8 mouse cellular contexts compared by ENCODE assay signal in genomic region chr5:115159165-115159564, GRCm38 (mm10). TPM values are rescaled to one million over a fixed set of nuclear protein-coding genes. Genes with fewer than 3 reads are reported as not detected.
A peak's percentile ranks its signal among the peaks of the same experiment; 100 is the strongest.
DNase-seq lines count a peak whose midpoint lies in the region; ATAC-seq and TF ChIP-seq lines count a peak whose summit lies in the region.

No protein-coding gene starts in this region.

- H3K4me3 ChIP-seq in heart, embryonic 10.5 days: peak overlapping the region; percentile 98
- H3K4me3 ChIP-seq in ES-E14 (ENCODE audit: insufficient read depth in 1 of 2, low read depth in 1 of 2, low read length in 2 of 2, poor library complexity in 1 of 2, severe bottlenecking in 1 of 2): peak overlapping the region; percentile 74 to 89
- peak overlapping the region; percentile 87 for H3K4me3 ChIP-seq in hindbrain, embryonic 10.5 days
- H3K4me3 ChIP-seq in midbrain, embryonic 10.5 days: peak overlapping the region; percentile 93

- in situ Hi-C loops in ES-E14 (cut with MboI; ENCODE audit: low sequenced_read_pairs in 2 of 2, unreplicated experiment in 2 of 2): no loop called here

- no peak for ATAC-seq in granulocyte monocyte progenitor cell, adult 5-6 weeks (replicated peaks; ENCODE audit: poor library complexity, severe bottlenecking)

- H3K27me3 ChIP-seq in heart, embryonic 10.5 days (ENCODE audit: insufficient read depth, poor library complexity, severe bottlenecking): no peaks in the 10 kb centered on the region
- no peaks in the 10 kb centered on the region for H3K27me3 ChIP-seq in hindbrain, embryonic 10.5 days (ENCODE audit: insufficient read depth, poor library complexity, severe bottlenecking)
- H3K27me3 ChIP-seq in midbrain, embryonic 10.5 days (ENCODE audit: low read depth, poor library complexity, severe bottlenecking): no peaks in the 10 kb centered on the region

- peaks cover 55% of the 10 kb centered on the region for H3K4me1 ChIP-seq in heart, embryonic 10.5 days
- H3K4me1 ChIP-seq in ES-E14 (ENCODE audit: control insufficient read depth in 2 of 2, insufficient read depth in 2 of 2, low read length in 2 of 2, poor library complexity in 1 of 2): peaks cover 0 to 8% of the 10 kb centered on the region in 2 experiments
- H3K4me1 ChIP-seq in hindbrain, embryonic 10.5 days (replicated peaks): peaks cover 65% of the 10 kb centered on the region
- H3K4me1 ChIP-seq in midbrain, embryonic 10.5 days: peaks cover 56% of the 10 kb centered on the region

- peak overlapping the region; percentile 97 for H3K27ac ChIP-seq in heart, embryonic 10.5 days
- H3K27ac ChIP-seq in ES-E14 (ENCODE audit: insufficient read depth, low read depth, low read length, poor library complexity, severe bottlenecking): no peak overlapping the region
- peak overlapping the region; percentile 97 for H3K27ac ChIP-seq in hindbrain, embryonic 10.5 days
- H3K27ac ChIP-seq in midbrain, embryonic 10.5 days (replicated peaks): peak overlapping the region; percentile 98

- DNase-seq in heart, embryonic 10.5 days (ENCODE audit: low spot score): no peak
- no peak for DNase-seq in heart, adult 9 months (ENCODE audit: low spot score in 2 of 2)
- no peak for DNase-seq in ES-E14 (ENCODE audit: low read depth, low spot score)
- DNase-seq in hindbrain, embryonic 10.5 days (ENCODE audit: low spot score): no peak
- no peak for DNase-seq in midbrain, embryonic 10.5 days (ENCODE audit: low spot score)
- DNase-seq in ovary, postnatal 10 days (ENCODE audit: low spot score): no peak
- DNase-seq in urinary bladder, postnatal 10 days (ENCODE audit: low spot score): no peak

- peak overlapping the region; percentile 65; the same call in 1 of the 2 replicates for H3K9ac ChIP-seq in ES-E14 (ENCODE audit: insufficient read depth, low read depth, low read length, poor library complexity, severe bottlenecking)

- no peaks in the 10 kb centered on the region for H3K9me3 ChIP-seq in heart, embryonic 10.5 days
- H3K9me3 ChIP-seq in ES-E14 (ENCODE audit: control insufficient read depth, insufficient read depth, low read depth, low read length): no peaks in the 10 kb centered on the region
- H3K9me3 ChIP-seq in hindbrain, embryonic 10.5 days: no peaks in the 10 kb centered on the region
- H3K9me3 ChIP-seq in midbrain, embryonic 10.5 days (replicated peaks): no peaks in the 10 kb centered on the region

- H3K36me3 ChIP-seq in heart, embryonic 10.5 days: no peaks in the 10 kb centered on the region
- no peaks in the 10 kb centered on the region; the same call in 1 of the 2 replicates for H3K36me3 ChIP-seq in ES-E14 (ENCODE audit: control insufficient read depth, insufficient read depth, low read length, poor library complexity, severe bottlenecking)
- 0 out of 2 replicates have a peak, but pooled peaks cover 5% of the 10 kb centered on the region for H3K36me3 ChIP-seq in hindbrain, embryonic 10.5 days
- H3K36me3 ChIP-seq in midbrain, embryonic 10.5 days: peaks cover 8% of the 10 kb centered on the region; the same call in 1 of the 2 replicates

- 40% methylated on average over 12 of the region's 12 CpGs for WGBS in heart, embryonic 10.5 days
- 41% methylated on average over 12 of the region's 12 CpGs for WGBS in hindbrain, embryonic 10.5 days
- WGBS in midbrain, embryonic 10.5 days: 43% methylated on average over 12 of the region's 12 CpGs

TF ChIP-seq in ES-E14, 5 proteins besides CTCF, POLR2A, EP300 and RAD21:
- TF ChIP-seq ZC3H11A (IDR thresholded peaks at IDR 0.05; ENCODE audit: borderline replicate concordance, low read depth, low read length): no peak
- TF ChIP-seq ZNF384 (IDR thresholded peaks at IDR 0.05; ENCODE audit: low read depth, low read length): no peak
- TF ChIP-seq CHD2 (IDR thresholded peaks at IDR 0.05; ENCODE audit: low read depth, low read length): no peak
- TF ChIP-seq MAFK (IDR thresholded peaks at IDR 0.05; ENCODE audit: insufficient read depth, low read depth, low read length): no peak
- TF ChIP-seq HCFC1 (IDR thresholded peaks at IDR 0.05; ENCODE audit: borderline replicate concordance, insufficient read depth, low read length): no peak

RNA-seq across cellular contexts. Expression of gene Mlec, which starts 1.2 kb away (rescaled TPM):
- polyA plus RNA-seq in heart, embryonic 10.5 days (2016; fragmentation: Nextera tagmentation; extraction: Ambion mirVana): 110 and 113 TPM in 2 replicates
- total RNA-seq in ES-E14 (2012; rRNA removed): 191 and 272 TPM in 2 replicates
- 59.5 and 71.1 TPM in 2 replicates for polyA plus RNA-seq in hindbrain, embryonic 10.5 days (2016; fragmentation: Nextera tagmentation; extraction: Ambion mirVana)
- polyA plus RNA-seq in midbrain, embryonic 10.5 days (2016; fragmentation: Nextera tagmentation; extraction: Ambion mirVana): 56.5 and 69.5 TPM in 2 replicates
- 247 and 279 TPM in 2 replicates for total RNA-seq in granulocyte monocyte progenitor cell, adult 5-6 weeks (2014; fragmentation: Nextera tagmentation)
- 290 and 318 TPM in 2 replicates for total RNA-seq in granulocyte monocyte progenitor cell, adult 5-6 weeks (2017)

RNA-seq across cellular contexts. Expression of gene Unc119b, which starts 24.4 kb away (rescaled TPM):
- 25.7 and 35.8 TPM in 2 replicates for polyA plus RNA-seq in heart, embryonic 10.5 days (2016; fragmentation: Nextera tagmentation; extraction: Ambion mirVana)
- total RNA-seq in ES-E14 (2012; rRNA removed): 27.1 and 27.5 TPM in 2 replicates
- 66.9 and 74.6 TPM in 2 replicates for polyA plus RNA-seq in hindbrain, embryonic 10.5 days (2016; fragmentation: Nextera tagmentation; extraction: Ambion mirVana)
- polyA plus RNA-seq in midbrain, embryonic 10.5 days (2016; fragmentation: Nextera tagmentation; extraction: Ambion mirVana): 66.7 and 68.7 TPM in 2 replicates
- total RNA-seq in granulocyte monocyte progenitor cell, adult 5-6 weeks (2014; fragmentation: Nextera tagmentation): 12.5 and 16.4 TPM in 2 replicates
- 8.1 and 10.3 TPM in 2 replicates for total RNA-seq in granulocyte monocyte progenitor cell, adult 5-6 weeks (2017)

RNA-seq across cellular contexts. Expression of gene Cabp1, which starts 35.0 kb away (rescaled TPM):
- 0.79 and 1.2 TPM in 2 replicates for polyA plus RNA-seq in heart, embryonic 10.5 days (2016; fragmentation: Nextera tagmentation; extraction: Ambion mirVana)
- total RNA-seq in ES-E14 (2012; rRNA removed): 14.9 and 25.2 TPM in 2 replicates
- polyA plus RNA-seq in hindbrain, embryonic 10.5 days (2016; fragmentation: Nextera tagmentation; extraction: Ambion mirVana): 2.3 and 6.1 TPM in 2 replicates
- 1.2 and 1.3 TPM in 2 replicates for polyA plus RNA-seq in midbrain, embryonic 10.5 days (2016; fragmentation: Nextera tagmentation; extraction: Ambion mirVana)
- total RNA-seq in granulocyte monocyte progenitor cell, adult 5-6 weeks (2014; fragmentation: Nextera tagmentation): not detected in 2 replicates
- not detected in 2 replicates for total RNA-seq in granulocyte monocyte progenitor cell, adult 5-6 weeks (2017)

RNA-seq across cellular contexts. Expression of gene Acads, which starts 40.0 kb away (rescaled TPM):
- polyA plus RNA-seq in heart, embryonic 10.5 days (2016; fragmentation: Nextera tagmentation; extraction: Ambion mirVana): 107 and 138 TPM in 2 replicates
- 41.1 and 43.6 TPM in 2 replicates for total RNA-seq in ES-E14 (2012; rRNA removed)
- polyA plus RNA-seq in hindbrain, embryonic 10.5 days (2016; fragmentation: Nextera tagmentation; extraction: Ambion mirVana): 67.2 and 70.6 TPM in 2 replicates
- polyA plus RNA-seq in midbrain, embryonic 10.5 days (2016; fragmentation: Nextera tagmentation; extraction: Ambion mirVana): 60.0 and 65.2 TPM in 2 replicates
- total RNA-seq in granulocyte monocyte progenitor cell, adult 5-6 weeks (2014; fragmentation: Nextera tagmentation): 32.0 and 59.2 TPM in 2 replicates
- total RNA-seq in granulocyte monocyte progenitor cell, adult 5-6 weeks (2017): 24.3 and 27.6 TPM in 2 replicates
